Mouse (Mus musculus): ENCODE results near the gene Xab2. TPM values are rescaled to one million over a fixed set of nuclear protein-coding genes. Genes with fewer than 3 reads are reported as not detected.

Gene Xab2
- polyA plus RNA-seq, 3 experiments from 2014 or later = 58.7 to 87.4 (median 83.2) TPM

Other genes with a start within 250 kb of the Xab2 start
- gene Arhgef18, start 228.3 kb downstream of the Xab2 start, polyA plus RNA-seq (2017; shearing (Covaris generic)) = 10 to 100 TPM; 21.3 to 30.9 (median 30.4) TPM
- 10 to 100 TPM in 2 of 3 experiments, 1 to 10 TPM in 1; 9.0 to 20.4 (median 16.7) TPM for gene Pex11g, start 153.6 kb downstream of the Xab2 start, polyA plus RNA-seq (2017; shearing (Covaris generic))
- not detected for gene Tex45, start 150.5 kb downstream of the Xab2 start, polyA plus RNA-seq (2017; shearing (Covaris generic))
- gene Zfp358, start 128.2 kb downstream of the Xab2 start, polyA plus RNA-seq (2017; shearing (Covaris generic)) = under 1 TPM in 2 of 3 experiments, not detected in 1; 0.60 to 0.86 TPM
- gene Mcoln1, start 120.9 kb downstream of the Xab2 start, polyA plus RNA-seq (2017; shearing (Covaris generic)) = 10 to 100 TPM; 15.3 to 26.3 (median 24.0) TPM
- gene Pnpla6, start 105.9 kb downstream of the Xab2 start, polyA plus RNA-seq (2017; shearing (Covaris generic)) = 10 to 100 TPM; 20.6 to 32.6 (median 27.7) TPM
- under 1 TPM in 1 of 3 experiments, not detected in 2; 0.74 TPM for gene C330021F23Rik, start 53.3 kb downstream of the Xab2 start, polyA plus RNA-seq (2017; shearing (Covaris generic))
- gene Camsap3, start 34.0 kb downstream of the Xab2 start, polyA plus RNA-seq (2017; shearing (Covaris generic)) = not detected
- 100 to 1,000 TPM; 122 to 150 (median 138) TPM for gene Pet100, start 232 bp upstream of the Xab2 start, polyA plus RNA-seq (2017; shearing (Covaris generic))
- not detected for gene Pcp2, start 4.2 kb upstream of the Xab2 start, polyA plus RNA-seq (2017; shearing (Covaris generic))
- gene Stxbp2, start 9.6 kb upstream of the Xab2 start, polyA plus RNA-seq (2017; shearing (Covaris generic)) = 100 to 1,000 TPM; 180 to 262 (median 191) TPM
- gene Retn, start 34.5 kb upstream of the Xab2 start, polyA plus RNA-seq (2017; shearing (Covaris generic)) = not detected
- gene Mcemp1, start 44.4 kb upstream of the Xab2 start, polyA plus RNA-seq (2017; shearing (Covaris generic)) = under 1 TPM in 1 of 3 experiments, not detected in 2; 0.48 TPM
- not detected for gene Fcor, start 51.0 kb upstream of the Xab2 start, polyA plus RNA-seq (2017; shearing (Covaris generic))
- 10 to 100 TPM; 19.6 to 27.0 (median 23.3) TPM for gene Trappc5, start 55.0 kb upstream of the Xab2 start, polyA plus RNA-seq (2017; shearing (Covaris generic))
- 1 to 10 TPM in 2 of 3 experiments, under 1 TPM in 1; 0.85 to 1.9 (median 1.9) TPM for gene Fcer2a, start 72.9 kb upstream of the Xab2 start, polyA plus RNA-seq (2017; shearing (Covaris generic))
- gene Clec4g, start 99.3 kb upstream of the Xab2 start, polyA plus RNA-seq (2017; shearing (Covaris generic)) = not detected
- 1 to 10 TPM in 2 of 3 experiments, not detected in 1; 1.1 to 2.6 TPM for gene Cd209a, start 127.7 kb upstream of the Xab2 start, polyA plus RNA-seq (2017; shearing (Covaris generic))
- gene Cd209e, start 233.0 kb upstream of the Xab2 start, polyA plus RNA-seq (2017; shearing (Covaris generic)) = not detected